Mouse (Mus musculus): ENCODE measurements at regions not wholly inside any gene's neighbourhood (a gene's known extent, or its start where the extent isn't known, plus 50 kb on each side); places are given as distances from the start of the nearest gene placed in this dataset.
A peak's percentile ranks its signal among the peaks of the same experiment; 100 is the strongest.
"Not testable (repeated sequence)": the region's sequence is repeated elsewhere in the genome, so short reads cannot be mapped to it uniquely, and the experiment has no call there.

- no peak overlapping the region for H3K4me3 ChIP-seq (ENCODE audit: low read depth, low read length)
- H3K36me3 ChIP-seq (ENCODE audit: control insufficient read depth, insufficient read depth, low read length), result no peaks in the 10 kb centered on the region
These were observed 97.8 kb upstream of the Arl4c start for GRCm38 (mm10) chr1:88799789-88800188.

GRCm38 (mm10) chr1:88800411-88800810 lies 98.4 kb upstream of the Arl4c start:
- H3K4me3 ChIP-seq (ENCODE audit: low read depth, low read length), result no peak overlapping the region
- no peak overlapping the region for H3K9ac ChIP-seq (ENCODE audit: low read length)
- no peak for ATAC-seq (replicated peaks; ENCODE audit: low FRiP score, low TSS enrichment, low read depth)
- no peaks in the 10 kb centered on the region; the same call in 1 of the 2 replicates for H3K9me3 ChIP-seq (ENCODE audit: control insufficient read depth, low read length)
- 38% methylated on average over 5 of the region's 5 CpGs for WGBS
- no peak overlapping the region for H3K4me2 ChIP-seq (ENCODE audit: low read length)
- no peak overlapping the region for H3K27ac ChIP-seq (ENCODE audit: low read depth)
- peaks cover 12% of the 10 kb centered on the region for H3K4me1 ChIP-seq (replicated peaks; ENCODE audit: control insufficient read depth, insufficient read depth, low read length)
- no peak for DNase-seq (ENCODE audit: low spot score)
- H3K27me3 ChIP-seq (replicated peaks; ENCODE audit: control insufficient read depth, insufficient read depth, low read length), result no peaks in the 10 kb centered on the region
- no peaks in the 10 kb centered on the region for H3K36me3 ChIP-seq (ENCODE audit: control insufficient read depth, insufficient read depth, low read length)

More at GRCm38 (mm10) chr1:88799789-88800188, 97.8 kb upstream of the Arl4c start:
- DNase-seq (ENCODE audit: low spot score) (no peak), ATAC-seq (replicated peaks; ENCODE audit: low FRiP score, low TSS enrichment, low read depth) (no peak)
- no peak overlapping the region for H3K4me2 ChIP-seq (ENCODE audit: low read length)
- H3K27ac ChIP-seq (ENCODE audit: low read depth), result peak overlapping the region; percentile 23; the same call in 1 of the 2 replicates
- H3K9me3 ChIP-seq (ENCODE audit: control insufficient read depth, low read length), result no peaks in the 10 kb centered on the region; the same call in 1 of the 2 replicates
- WGBS, result 61% methylated on average over 8 of the region's 8 CpGs
- no peak overlapping the region for H3K9ac ChIP-seq (ENCODE audit: low read length)
- H3K27me3 ChIP-seq (replicated peaks; ENCODE audit: control insufficient read depth, insufficient read depth, low read length), result no peaks in the 10 kb centered on the region
- peaks cover 12% of the 10 kb centered on the region for H3K4me1 ChIP-seq (replicated peaks; ENCODE audit: control insufficient read depth, insufficient read depth, low read length)

- not testable (repeated sequence) for DNase-seq (ENCODE audit: low spot score); H3K9ac ChIP-seq (ENCODE audit: low read length); H3K4me3 ChIP-seq (ENCODE audit: low read depth, low read length); ATAC-seq (replicated peaks; ENCODE audit: low FRiP score, low TSS enrichment, low read depth); H3K27me3 ChIP-seq (replicated peaks; ENCODE audit: control insufficient read depth, insufficient read depth, low read length); H3K4me2 ChIP-seq (ENCODE audit: low read length); H3K9me3 ChIP-seq (ENCODE audit: control insufficient read depth, low read length); H3K27ac ChIP-seq (ENCODE audit: low read depth); H3K36me3 ChIP-seq (ENCODE audit: control insufficient read depth, insufficient read depth, low read length)
- peaks cover 12% of the 10 kb centered on the region for H3K4me1 ChIP-seq (replicated peaks; ENCODE audit: control insufficient read depth, insufficient read depth, low read length)
These were observed 99.1 kb upstream of the Arl4c start for GRCm38 (mm10) chr1:88801151-88801550.

- Histone ChIP-seq H3K9ac (ENCODE audit: low read length) (no peak overlapping the region), H3K27ac (ENCODE audit: low read depth) (no peak overlapping the region), H3K4me2 (ENCODE audit: low read length) (no peak overlapping the region), H3K9me3 (ENCODE audit: control insufficient read depth, low read length) (no peaks in the 10 kb centered on the region), H3K36me3 (ENCODE audit: control insufficient read depth, insufficient read depth, low read length) (no peaks in the 10 kb centered on the region), H3K27me3 (replicated peaks; ENCODE audit: control insufficient read depth, insufficient read depth, low read length) (no peaks in the 10 kb centered on the region), H3K4me3 (ENCODE audit: low read depth, low read length) (no peak overlapping the region), H3K4me1 (replicated peaks; ENCODE audit: control insufficient read depth, insufficient read depth, low read length) (no peaks in the 10 kb centered on the region)
- DNase-seq (ENCODE audit: low spot score) (no peak), ATAC-seq (replicated peaks; ENCODE audit: low FRiP score, low TSS enrichment, low read depth) (no peak)
- WGBS, result 61% methylated on average over 6 of the region's 6 CpGs
These were observed 104.9 kb upstream of the Arl4c start for GRCm38 (mm10) chr1:88806960-88807359.

GRCm38 (mm10) chr1:88807901-88808300 lies 105.9 kb upstream of the Arl4c start:
- no peaks in the 10 kb centered on the region for H3K9me3 ChIP-seq (ENCODE audit: control insufficient read depth, low read length)
- no peaks in the 10 kb centered on the region for H3K27me3 ChIP-seq (replicated peaks; ENCODE audit: control insufficient read depth, insufficient read depth, low read length)
- no peak overlapping the region for H3K9ac ChIP-seq (ENCODE audit: low read length)
- H3K4me2 ChIP-seq (ENCODE audit: low read length), result no peak overlapping the region
- DNase-seq (ENCODE audit: low spot score) (no peak), ATAC-seq (replicated peaks; ENCODE audit: low FRiP score, low TSS enrichment, low read depth) (no peak)
- no peak overlapping the region for H3K4me3 ChIP-seq (ENCODE audit: low read depth, low read length)
- no peaks in the 10 kb centered on the region for H3K4me1 ChIP-seq (replicated peaks; ENCODE audit: control insufficient read depth, insufficient read depth, low read length)
- H3K36me3 ChIP-seq (ENCODE audit: control insufficient read depth, insufficient read depth, low read length), result no peaks in the 10 kb centered on the region
- 52% methylated on average over 6 of the region's 6 CpGs for WGBS
- no peak overlapping the region for H3K27ac ChIP-seq (ENCODE audit: low read depth)

- H3K27me3 ChIP-seq (replicated peaks; ENCODE audit: control insufficient read depth, insufficient read depth, low read length), result no peaks in the 10 kb centered on the region
- H3K27ac ChIP-seq (ENCODE audit: low read depth), result no peak overlapping the region
- ATAC-seq (replicated peaks; ENCODE audit: low FRiP score, low TSS enrichment, low read depth) (no peak), DNase-seq (ENCODE audit: low spot score) (no peak)
- no peaks in the 10 kb centered on the region for H3K9me3 ChIP-seq (ENCODE audit: control insufficient read depth, low read length)
- H3K4me3 ChIP-seq (ENCODE audit: low read depth, low read length), result no peak overlapping the region
- H3K36me3 ChIP-seq (ENCODE audit: control insufficient read depth, insufficient read depth, low read length), result no peaks in the 10 kb centered on the region
- no peak overlapping the region for H3K9ac ChIP-seq (ENCODE audit: low read length)
- no peaks in the 10 kb centered on the region for H3K4me1 ChIP-seq (replicated peaks; ENCODE audit: control insufficient read depth, insufficient read depth, low read length)
- no peak overlapping the region for H3K4me2 ChIP-seq (ENCODE audit: low read length)
- WGBS, result 81% methylated on average over 3 of the region's 3 CpGs
These were observed 106.5 kb upstream of the Arl4c start for GRCm38 (mm10) chr1:88808508-88808907.

- WGBS, result 51% methylated on average over 2 of the region's 2 CpGs
- H3K27ac ChIP-seq (ENCODE audit: low read depth), result no peak overlapping the region
- no peak for DNase-seq (ENCODE audit: low spot score)
- no peaks in the 10 kb centered on the region for H3K27me3 ChIP-seq (replicated peaks; ENCODE audit: control insufficient read depth, insufficient read depth, low read length)
- H3K9ac ChIP-seq (ENCODE audit: low read length), result no peak overlapping the region
- H3K4me3 ChIP-seq (ENCODE audit: low read depth, low read length), result no peak overlapping the region
- no peak for ATAC-seq (replicated peaks; ENCODE audit: low FRiP score, low TSS enrichment, low read depth)
- no peaks in the 10 kb centered on the region for H3K9me3 ChIP-seq (ENCODE audit: control insufficient read depth, low read length)
- H3K36me3 ChIP-seq (ENCODE audit: control insufficient read depth, insufficient read depth, low read length), result no peaks in the 10 kb centered on the region
- no peaks in the 10 kb centered on the region for H3K4me1 ChIP-seq (replicated peaks; ENCODE audit: control insufficient read depth, insufficient read depth, low read length)
- no peak overlapping the region for H3K4me2 ChIP-seq (ENCODE audit: low read length)
These were observed 107.7 kb upstream of the Arl4c start for GRCm38 (mm10) chr1:88809756-88810155.

- DNase-seq (ENCODE audit: low spot score) (no peak), ATAC-seq (replicated peaks; ENCODE audit: low FRiP score, low TSS enrichment, low read depth) (no peak)
- Histone ChIP-seq H3K4me2 (ENCODE audit: low read length) (no peak overlapping the region), H3K27ac (ENCODE audit: low read depth) (no peak overlapping the region), H3K27me3 (replicated peaks; ENCODE audit: control insufficient read depth, insufficient read depth, low read length) (no peaks in the 10 kb centered on the region), H3K36me3 (ENCODE audit: control insufficient read depth, insufficient read depth, low read length) (no peaks in the 10 kb centered on the region), H3K4me3 (ENCODE audit: low read depth, low read length) (no peak overlapping the region), H3K9ac (ENCODE audit: low read length) (no peak overlapping the region), H3K9me3 (ENCODE audit: control insufficient read depth, low read length) (no peaks in the 10 kb centered on the region), H3K4me1 (replicated peaks; ENCODE audit: control insufficient read depth, insufficient read depth, low read length) (no peaks in the 10 kb centered on the region)
- 51% methylated on average over 7 of the region's 7 CpGs for WGBS
These were observed 111.2 kb upstream of the Arl4c start for GRCm38 (mm10) chr1:88813200-88813599.

- no peak overlapping the region for H3K9ac ChIP-seq (ENCODE audit: low read length)
- H3K27ac ChIP-seq (ENCODE audit: low read depth), result no peak overlapping the region
- ATAC-seq (replicated peaks; ENCODE audit: low FRiP score, low TSS enrichment, low read depth) (no peak), DNase-seq (ENCODE audit: low spot score) (no peak)
- no peaks in the 10 kb centered on the region for H3K4me1 ChIP-seq (replicated peaks; ENCODE audit: control insufficient read depth, insufficient read depth, low read length)
- H3K27me3 ChIP-seq (replicated peaks; ENCODE audit: control insufficient read depth, insufficient read depth, low read length), result no peaks in the 10 kb centered on the region
- no peaks in the 10 kb centered on the region for H3K9me3 ChIP-seq (ENCODE audit: control insufficient read depth, low read length)
- WGBS, result 62% methylated on average over 9 of the region's 9 CpGs
- no peak overlapping the region for H3K4me3 ChIP-seq (ENCODE audit: low read depth, low read length)
- H3K4me2 ChIP-seq (ENCODE audit: low read length), result no peak overlapping the region
- no peaks in the 10 kb centered on the region for H3K36me3 ChIP-seq (ENCODE audit: control insufficient read depth, insufficient read depth, low read length)
These were observed 114.4 kb upstream of the Arl4c start for GRCm38 (mm10) chr1:88816376-88816945.

All from intestine, embryonic 14.5 days (tissue).